ENCODE assay signal across 10 mouse cellular contexts in the genomic region with DNA sequence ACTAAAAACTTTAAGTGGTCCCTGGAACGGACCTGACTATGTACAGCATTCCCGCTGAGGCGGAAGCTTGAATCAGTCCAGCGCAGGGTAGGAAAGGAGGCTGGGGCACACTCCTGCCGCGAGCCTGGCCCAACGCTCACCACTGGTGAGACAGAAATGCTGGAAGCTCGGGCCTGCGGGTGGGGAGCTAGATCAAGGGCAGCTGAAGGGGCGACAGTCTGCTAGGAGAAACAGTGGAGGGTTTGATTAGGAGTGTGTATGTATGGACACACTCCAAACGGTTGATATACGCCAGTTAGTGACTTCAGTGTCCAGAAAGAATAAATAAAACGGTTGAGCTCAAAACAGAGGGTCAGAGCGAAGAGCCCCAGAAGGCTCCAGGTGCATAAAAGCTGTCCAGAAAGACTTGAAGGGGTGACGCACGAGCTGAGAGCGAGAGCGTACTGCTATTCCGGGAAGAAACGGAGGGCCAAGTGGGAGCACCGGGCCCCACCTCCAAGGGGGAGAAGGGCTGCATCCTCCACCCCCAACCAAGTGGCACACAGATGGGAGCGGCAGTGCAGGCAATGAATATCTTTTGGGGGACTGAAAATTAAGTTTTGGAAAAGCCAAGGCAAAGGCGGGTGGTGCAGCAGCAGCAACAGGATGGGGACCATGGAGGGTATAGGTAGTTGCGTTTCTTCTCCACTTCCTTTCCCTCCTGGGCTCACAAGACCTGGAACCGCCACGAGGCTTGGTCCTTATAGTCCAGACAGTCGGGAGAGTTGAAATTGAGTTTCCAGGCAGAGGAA. TPM values are rescaled to one million over a fixed set of nuclear protein-coding genes. Genes with fewer than 3 reads are reported as not detected.
DNase-seq lines count a peak whose midpoint lies in the region; ATAC-seq and TF ChIP-seq lines count a peak whose summit lies in the region.
"Had no signal": no experiment of that assay in that cellular context is flagged by ENCODE, and none has a peak within 500 bp of the region (broad histone marks: within the 10 kb centered on the region; RNA-seq: fewer than 3 reads in every experiment).

No protein-coding gene starts in this region.

- no peak overlapping the region for H3K4me2 ChIP-seq in lung, embryonic 14.5 days
- H3K4me2 ChIP-seq in hindbrain, embryonic 12.5 days (replicated peaks) = peak overlapping the region; percentile 40

- H3K9me3 ChIP-seq in lung, embryonic 14.5 days (ENCODE audit: low read depth, low read length) = no peaks in the 10 kb centered on the region
- no peaks in the 10 kb centered on the region for H3K9me3 ChIP-seq in hindbrain, embryonic 12.5 days (replicated peaks)

- H3K27ac ChIP-seq in lung, embryonic 14.5 days (ENCODE audit: low read depth) = no peak overlapping the region
- no peak overlapping the region for H3K27ac ChIP-seq in hindbrain, embryonic 12.5 days
- no peak overlapping the region for H3K27ac ChIP-seq in layer of hippocampus, adult 2 months
- H3K27ac ChIP-seq: macrophage had no signal

- no peak for ATAC-seq in lung, embryonic 14.5 days (ENCODE audit: insufficient read depth)
- ATAC-seq in hindbrain, embryonic 12.5 days (ENCODE audit: low FRiP score) = no peak

- H3K4me1 ChIP-seq in lung, embryonic 14.5 days (ENCODE audit: insufficient read depth) = no peaks in the 10 kb centered on the region
- peaks cover 22% of the 10 kb centered on the region for H3K4me1 ChIP-seq in hindbrain, embryonic 12.5 days

- 3% methylated on average over 27 of the region's 27 CpGs for WGBS in lung, embryonic 14.5 days
- WGBS in hindbrain, embryonic 12.5 days = 3% methylated on average over 27 of the region's 27 CpGs

- H3K27me3 ChIP-seq in lung, embryonic 14.5 days (ENCODE audit: insufficient read depth, low read length) = peaks cover 92% of the 10 kb centered on the region
- H3K27me3 ChIP-seq in hindbrain, embryonic 12.5 days = peaks cover 92% of the 10 kb centered on the region

- no peak overlapping the region for H3K4me3 ChIP-seq in lung, embryonic 14.5 days (ENCODE audit: low read depth, low read length)
- peak overlapping the region; percentile 19; the same call in 1 of the 2 replicates for H3K4me3 ChIP-seq in hindbrain, embryonic 12.5 days
- H3K4me3 ChIP-seq in layer of hippocampus, adult 2 months = no peak overlapping the region

- peak; percentile 4 for DNase-seq in cerebellum, adult 9-11 months
- DNase-seq in cerebellum, adult 8-10 months = no peak
- peak; percentile 42 for DNase-seq in lung, embryonic 14.5 days
- DNase-seq in lung, postnatal 36 days = no peak
- peak; percentile 43 for DNase-seq in retina, postnatal 1 day
- no peak for DNase-seq in lung, postnatal 4 days
- DNase-seq in layer of hippocampus, adult 2 months (ENCODE audit: low spot score in 2 of 2) = no peak

- no peak for TF ChIP-seq CTCF in lung, embryonic 14.5 days (IDR thresholded peaks at IDR 0.05; ENCODE audit: low read depth)
- TF ChIP-seq CTCF in layer of hippocampus, adult 2 months (conservative IDR thresholded peaks at IDR 0.05) = no peak

- H3K9ac ChIP-seq in lung, embryonic 14.5 days = no peak overlapping the region
- no peak overlapping the region for H3K9ac ChIP-seq in hindbrain, embryonic 12.5 days

- H3K36me3 ChIP-seq in lung, embryonic 14.5 days (ENCODE audit: insufficient read depth) = no peaks in the 10 kb centered on the region
- H3K36me3 ChIP-seq in hindbrain, embryonic 12.5 days = no peaks in the 10 kb centered on the region

RNA-seq across cellular contexts. Expression of gene Otx1, which starts 7.0 kb away (rescaled TPM):
- polyA plus RNA-seq in lung, embryonic 14.5 days (2014; fragmentation: Nextera tagmentation; extraction: Ambion mirVana) = 0.38 and 0.39 TPM in 2 replicates
- polyA plus RNA-seq in hindbrain, embryonic 12.5 days (2016; fragmentation: Nextera tagmentation; extraction: Ambion mirVana) = 3.4 and 3.6 TPM in 2 replicates
- total RNA-seq in layer of hippocampus, adult 2 months (2021) = 1 to 10 TPM; 3.6 to 4.2 TPM
- polyA plus RNA-seq: gonadal fat pad, adult 2 months; macrophage had no signal

Comparison
In these comparisons a context has a peak if more than half of its experiments do, and no peak if none do; other contexts are left out.
1. DNase-seq: peak in cerebellum, adult 9-11 months (single experiment), lung, embryonic 14.5 days (single experiment) and retina, postnatal 1 day (single experiment); none in cerebellum, adult 8-10 months (single experiment), lung, postnatal 36 days (single experiment), lung, postnatal 4 days (0 of 2) and layer of hippocampus, adult 2 months (0 of 2).